Mouse (Mus musculus) liver, embryonic 16.5 days (tissue): ENCODE data around the gene Gatb. TPM values are rescaled to one million over a fixed set of nuclear protein-coding genes. Genes with fewer than 3 reads are reported as not detected.

Experiments
- ATAC-seq: fragments of 200-750 bp; cut with Nextera tagmentation; 2 replicates; pipeline ENCODE4 v1.8.0; 2017; ENCODE audit warnings: low read depth, mild to moderate bottlenecking, moderate number of reproducible peaks, moderate library complexity
- H3K27ac ChIP-seq: fragments of 300-500 bp; sonication (generic); 2 replicates; pipeline ENCODE4 v1.5.1; 2014; ENCODE audit warnings: mild to moderate bottlenecking, low read length
- H3K27me3 ChIP-seq: fragments of 300-500 bp; sonication (generic); 2 replicates; pipeline ENCODE4 v1.6.1; 2014; ENCODE audit warnings: low read depth, low read length, mixed read lengths; ENCODE audit not compliant: control insufficient read depth, insufficient read depth
- H3K36me3 ChIP-seq: fragments of 300-500 bp; sonication (generic); 2 replicates; pipeline ENCODE4 v1.6.1; 2014; ENCODE audit warnings: mild to moderate bottlenecking; ENCODE audit not compliant: control insufficient read depth, insufficient read depth
- H3K4me1 ChIP-seq: fragments of 300-500 bp; sonication (generic); 2 replicates; pipeline ENCODE4 v1.6.1; 2014; ENCODE audit warnings: low read depth, low read length, mixed read lengths; ENCODE audit not compliant: control insufficient read depth
- H3K4me2 ChIP-seq: fragments of 300-500 bp; sonication (generic); 2 replicates; pipeline ENCODE4 v1.6.1; 2014; ENCODE audit warnings: low read depth, low read length, mixed read lengths
- H3K4me3 ChIP-seq: fragments of 300-500 bp; sonication (generic); 2 replicates; pipeline ENCODE4 v1.5.1; 2014; ENCODE audit warnings: low read depth, mild to moderate bottlenecking, low read length
- H3K9ac ChIP-seq: fragments of 300-500 bp; sonication (generic); 2 replicates; pipeline ENCODE4 v1.6.1; 2014; ENCODE audit warnings: low read depth, low read length
- H3K9me3 ChIP-seq: fragments of 300-500 bp; sonication (generic); replicated peaks from 2 replicates; pipeline ENCODE4 v1.6.1; 2016; ENCODE audit warnings: low read length; ENCODE audit not compliant: control insufficient read depth
- WGBS: fragments of 180-500 bp; shearing (Covaris S2); extraction: QIAGEN DNeasy Blood & Tissue Kit; methylation state at CpG from one replicate; pipeline ENCODE4 v1.1.7; 2014; ENCODE audit not compliant: insufficient replicate concordance; 5-methylcytosine and 5-hydroxymethylcytosine counted together
- polyA plus RNA-seq: library from polyadenylated mRNA; unstranded; fragments of >200 nt; fragmentation: Nextera tagmentation; extraction: Ambion mirVana; gene quantifications from 2 replicates; pipeline ENCODE4 v1.2.1, GENCODE M21; 2015

The Gatb gene
- polyA plus RNA-seq, 1 experiment from 2014 or later, result 16.9 TPM

DNA sequence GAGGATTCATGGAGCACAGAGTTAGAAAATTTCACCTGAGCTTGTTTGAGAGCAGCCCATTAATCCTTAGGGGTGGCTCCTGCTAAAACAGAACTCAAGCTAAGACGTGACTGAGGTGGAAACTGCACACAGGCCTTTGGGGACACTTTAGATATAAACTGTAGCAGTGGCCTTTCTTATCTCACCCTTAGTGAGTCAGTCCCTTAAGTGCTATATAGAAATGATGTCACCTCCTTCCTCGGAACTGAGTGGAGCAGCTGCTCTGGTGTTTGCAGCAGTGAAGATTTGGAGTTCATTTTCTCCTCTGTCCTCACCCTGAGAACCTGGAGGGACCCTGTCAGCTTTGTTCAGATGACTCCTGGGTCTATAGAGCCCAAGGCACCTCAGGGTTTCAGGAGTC lies 14.8 kb downstream of the Gatb start:
- WGBS, result 22% methylated on average over 2 of the region's 2 CpGs
- no peaks in the 10 kb centered on the region for H3K27me3 ChIP-seq
- ATAC-seq, result peak; percentile 73
- no peaks in the 10 kb centered on the region for H3K9me3 ChIP-seq
- H3K27ac ChIP-seq, result peak overlapping the region; percentile 39; the same call in 1 of the 2 replicates
- no peaks in the 10 kb centered on the region for H3K36me3 ChIP-seq
- peaks cover 13% of the 10 kb centered on the region for H3K4me1 ChIP-seq
- no peak overlapping the region for H3K9ac ChIP-seq
- no peak overlapping the region for H3K4me3 ChIP-seq
- no peak overlapping the region for H3K4me2 ChIP-seq

DNA sequence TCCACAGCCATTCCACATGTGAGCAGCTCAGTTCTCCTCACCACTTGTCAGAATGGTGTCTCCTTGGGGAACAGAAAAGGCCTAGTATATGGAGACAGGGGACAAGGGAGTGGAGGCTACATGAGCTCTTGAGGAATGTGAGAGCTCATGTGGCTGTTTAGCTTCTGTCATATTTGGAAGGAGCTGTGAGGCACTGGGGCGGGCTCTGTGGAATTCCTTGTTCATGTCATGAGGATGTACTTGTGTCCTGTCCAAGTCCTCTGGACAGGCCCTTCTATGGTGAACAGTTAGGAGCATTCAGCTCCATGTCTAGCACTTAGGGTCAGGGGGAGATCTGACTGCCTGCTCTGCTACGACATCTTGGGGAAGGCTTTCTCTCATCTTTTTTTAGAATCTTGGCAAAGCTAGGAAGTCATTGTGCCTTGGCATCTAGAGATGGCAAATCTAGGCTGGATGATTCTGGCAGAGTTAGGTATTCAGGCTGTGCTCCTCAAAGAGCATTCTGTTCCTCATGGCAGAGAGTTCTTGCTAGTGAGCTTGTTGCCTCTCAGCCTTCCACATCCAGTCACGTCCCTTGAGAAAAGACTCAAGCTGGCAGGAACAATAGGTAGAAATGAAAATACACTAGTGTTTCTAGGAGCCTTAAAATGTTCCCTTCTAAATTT lies 16.3 kb downstream of the Gatb start:
- H3K27me3 ChIP-seq, result no peaks in the 10 kb centered on the region
- no peak overlapping the region for H3K4me2 ChIP-seq
- H3K9ac ChIP-seq, result no peak overlapping the region
- H3K9me3 ChIP-seq, result no peaks in the 10 kb centered on the region
- peaks cover 13% of the 10 kb centered on the region for H3K4me1 ChIP-seq
- 71% methylated on average over 3 of the region's 3 CpGs for whole genome bisulfite sequencing
- no peak overlapping the region for H3K27ac ChIP-seq
- H3K36me3 ChIP-seq, result no peaks in the 10 kb centered on the region
- no peak overlapping the region for H3K4me3 ChIP-seq
- no peak for ATAC-seq

DNA sequence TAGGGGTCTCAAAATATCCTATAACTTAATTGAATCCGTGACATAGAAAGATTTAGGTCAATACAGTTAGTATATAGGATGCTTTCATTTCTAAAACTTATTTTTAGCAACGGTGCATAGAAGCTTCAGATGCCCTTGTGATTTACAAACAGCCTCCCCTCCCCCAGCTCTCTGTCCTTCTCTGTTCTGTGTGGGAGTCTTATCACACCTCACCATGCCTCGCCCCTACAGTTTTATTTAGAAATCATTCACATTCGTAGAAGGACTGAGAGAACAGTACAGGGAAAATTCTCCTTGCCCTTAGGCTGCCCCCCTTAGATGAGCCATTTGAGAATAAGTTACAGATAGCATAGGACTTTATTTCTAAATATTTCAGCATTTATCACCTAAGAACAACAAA lies 18.1 kb downstream of the Gatb start:
- H3K4me1 ChIP-seq, result peaks cover 10% of the 10 kb centered on the region
- no peak overlapping the region for H3K27ac ChIP-seq
- H3K9ac ChIP-seq, result no peak overlapping the region
- H3K36me3 ChIP-seq, result no peaks in the 10 kb centered on the region
- no peaks in the 10 kb centered on the region for H3K9me3 ChIP-seq
- H3K4me3 ChIP-seq, result no peak overlapping the region
- no peaks in the 10 kb centered on the region for H3K27me3 ChIP-seq
- WGBS, result 22% methylated on average over 4 of the region's 4 CpGs
- peak; percentile 74 for ATAC-seq
- no peak overlapping the region for H3K4me2 ChIP-seq

DNA sequence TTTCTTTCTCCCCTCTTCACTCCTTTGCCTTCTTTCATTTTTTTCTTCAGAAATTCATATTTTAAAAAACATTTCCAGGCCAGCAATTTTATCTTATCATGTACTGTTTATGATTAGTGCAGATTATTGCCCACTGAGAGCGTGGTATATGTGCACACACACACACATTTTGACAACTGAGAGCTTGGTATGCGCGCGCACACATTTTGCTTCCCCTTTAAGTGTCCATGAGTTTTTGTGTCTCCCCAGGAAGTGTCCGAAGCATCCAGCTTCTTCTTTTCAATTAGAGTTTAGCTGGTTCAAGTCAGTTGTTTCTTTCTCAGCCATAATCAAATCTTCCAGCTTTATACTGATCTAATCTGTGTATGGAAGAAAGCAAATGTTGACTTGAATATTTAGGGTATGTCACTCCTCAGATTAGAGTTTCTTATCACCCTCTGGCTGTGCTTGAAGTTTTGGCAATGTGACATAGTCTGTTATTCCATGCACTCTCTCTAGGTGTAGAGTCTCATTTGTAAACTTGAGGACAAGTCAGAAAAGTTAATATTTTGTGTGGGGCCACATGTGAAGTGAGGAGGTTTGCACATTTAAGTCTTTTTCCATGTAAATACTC lies 18.8 kb downstream of the Gatb start:
- Histone ChIP-seq H3K27ac (no peak overlapping the region), H3K9me3 (no peaks in the 10 kb centered on the region), H3K9ac (no peak overlapping the region), H3K4me3 (no peak overlapping the region), H3K4me1 (peaks cover 10% of the 10 kb centered on the region), H3K36me3 (no peaks in the 10 kb centered on the region), H3K27me3 (no peaks in the 10 kb centered on the region), H3K4me2 (no peak overlapping the region)
- no peak for ATAC-seq
- 61% methylated on average over 5 of the region's 5 CpGs for WGBS

DNA sequence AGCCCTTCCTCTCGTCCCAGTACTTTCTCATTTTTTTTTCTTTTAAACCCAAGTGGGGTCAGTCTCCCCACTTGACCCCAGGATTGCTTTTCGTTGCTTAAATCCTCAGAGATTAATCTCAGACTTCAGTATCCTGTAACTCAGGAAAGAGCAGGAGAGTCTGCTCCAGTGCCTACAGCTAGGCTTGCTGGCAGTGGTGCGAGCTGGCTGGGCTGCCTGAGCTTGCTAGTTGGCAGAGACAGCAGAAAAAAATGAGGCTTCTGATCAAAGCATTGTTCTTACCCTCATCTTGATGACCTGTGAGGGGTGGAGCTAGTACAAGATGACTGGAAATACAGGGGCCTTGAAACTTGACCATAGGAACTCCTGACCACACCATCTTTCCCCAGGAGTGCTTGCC lies 20.5 kb downstream of the Gatb start:
- Histone ChIP-seq H3K27me3 (no peaks in the 10 kb centered on the region), H3K36me3 (no peaks in the 10 kb centered on the region), H3K4me1 (peaks cover 5% of the 10 kb centered on the region; the same call in 1 of the 2 replicates), H3K4me2 (no peak overlapping the region), H3K9me3 (no peaks in the 10 kb centered on the region), H3K27ac (no peak overlapping the region), H3K9ac (no peak overlapping the region), H3K4me3 (no peak overlapping the region)
- 67% methylated on average over 3 of the region's 3 CpGs for WGBS
- no peak for ATAC-seq

DNA sequence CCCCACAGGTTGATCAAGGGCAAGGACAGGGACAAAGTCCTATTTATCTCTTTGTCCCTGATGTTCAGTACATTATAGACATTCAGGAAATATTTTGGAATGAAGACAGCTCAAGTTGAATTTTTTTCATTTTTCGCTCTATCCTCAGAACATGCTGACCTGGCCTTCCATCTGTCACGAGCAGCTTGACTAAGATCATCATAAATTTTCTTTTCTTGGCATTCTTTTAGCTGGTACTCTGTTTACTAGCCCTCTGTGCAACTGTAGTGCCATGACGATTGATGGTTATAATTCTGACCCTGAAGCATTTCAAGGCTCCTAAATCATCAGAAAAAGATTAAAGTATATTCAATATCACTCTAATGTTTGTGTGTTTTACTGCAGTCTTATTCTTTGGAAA lies 25.6 kb downstream of the Gatb start:
- WGBS, result 65% methylated on average over 3 of the region's 3 CpGs
- Histone ChIP-seq H3K36me3 (no peaks in the 10 kb centered on the region), H3K27ac (no peak overlapping the region), H3K27me3 (no peaks in the 10 kb centered on the region), H3K9ac (no peak overlapping the region), H3K4me3 (no peak overlapping the region), H3K9me3 (no peaks in the 10 kb centered on the region), H3K4me2 (no peak overlapping the region), H3K4me1 (no peaks in the 10 kb centered on the region)
- no peak for ATAC-seq

DNA sequence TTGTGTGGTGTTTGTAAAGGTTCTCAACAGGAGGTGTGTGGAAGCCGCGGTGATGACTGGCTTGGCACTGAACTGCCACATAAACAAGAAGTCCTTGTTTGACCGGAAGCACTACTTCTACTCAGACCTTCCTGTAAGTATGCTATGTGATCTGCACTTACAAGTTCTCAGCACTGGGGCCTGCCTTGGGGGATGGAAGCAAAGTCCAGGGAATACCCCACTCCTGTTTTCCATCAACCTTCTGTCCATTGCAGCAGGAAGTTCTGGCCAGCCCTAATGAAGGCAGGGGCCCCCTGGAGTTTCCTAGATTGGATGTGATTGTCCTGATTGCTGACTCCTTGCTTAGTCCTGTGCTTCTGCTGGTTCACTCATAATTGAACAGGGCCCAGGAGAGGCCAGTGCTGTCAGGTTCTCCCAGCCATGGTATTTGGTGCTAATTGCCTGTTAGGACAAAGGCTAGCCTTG lies 28.0 kb downstream of the Gatb start:
- no peak overlapping the region for H3K9ac ChIP-seq
- 36% methylated on average over 3 of the region's 3 CpGs for WGBS

DNA sequence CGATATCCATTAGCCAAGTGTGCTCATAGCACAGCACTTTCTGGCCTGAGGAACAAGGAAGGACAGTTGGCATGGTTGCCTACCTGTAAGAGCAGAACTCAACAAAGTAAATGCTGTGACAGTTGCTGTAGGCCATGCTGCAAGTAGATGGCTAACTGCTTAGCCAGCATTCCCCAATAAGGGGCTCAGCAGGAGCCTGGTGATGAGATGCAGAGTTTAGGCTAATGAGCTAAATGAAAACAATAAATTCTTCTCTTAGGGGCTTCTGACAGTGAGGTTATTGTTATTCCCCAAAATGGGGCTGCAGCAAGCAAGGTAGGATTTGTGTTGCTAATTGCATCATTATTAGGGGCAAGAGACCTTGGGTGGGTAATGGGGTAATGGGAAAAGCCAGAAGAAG lies 29.9 kb downstream of the Gatb start:
- Histone ChIP-seq H3K36me3 (no peaks in the 10 kb centered on the region), H3K27me3 (no peaks in the 10 kb centered on the region), H3K4me3 (no peak overlapping the region), H3K27ac (no peak overlapping the region), H3K4me2 (no peak overlapping the region), H3K9ac (no peak overlapping the region), H3K9me3 (no peaks in the 10 kb centered on the region), H3K4me1 (no peaks in the 10 kb centered on the region)
- ATAC-seq, result no peak
- WGBS, result 71% methylated on average over 1 of the region's 1 CpGs

More for the DNA sequence above, 28.0 kb downstream of the Gatb start:
- Histone ChIP-seq H3K4me2 (no peak overlapping the region), H3K27me3 (no peaks in the 10 kb centered on the region), H3K9me3 (no peaks in the 10 kb centered on the region), H3K4me1 (no peaks in the 10 kb centered on the region), H3K36me3 (no peaks in the 10 kb centered on the region), H3K27ac (no peak overlapping the region), H3K4me3 (no peak overlapping the region)
- ATAC-seq, result no peak

DNA sequence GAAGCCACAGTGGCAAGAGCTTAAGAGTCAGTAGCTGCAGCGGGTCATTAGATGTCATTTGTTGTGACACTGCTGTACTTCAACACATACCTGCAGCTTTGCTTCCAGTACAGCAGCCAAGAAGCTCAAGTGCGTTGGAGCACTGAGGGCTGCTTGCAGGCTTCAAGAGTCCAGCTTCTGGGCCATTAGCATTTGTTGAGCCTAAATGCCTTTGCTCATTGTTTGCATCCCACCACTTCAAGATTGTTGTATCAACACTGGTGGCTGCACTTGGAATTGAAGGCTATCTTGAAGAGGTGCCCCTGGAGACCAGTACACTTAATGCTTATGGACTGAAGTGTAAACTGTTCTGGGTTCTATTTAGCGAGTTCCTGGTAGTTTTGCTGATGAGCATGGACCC lies 33.0 kb downstream of the Gatb start:
- H3K36me3 ChIP-seq, result no peaks in the 10 kb centered on the region
- H3K4me1 ChIP-seq, result no peaks in the 10 kb centered on the region
- H3K4me3 ChIP-seq, result no peak overlapping the region
- no peaks in the 10 kb centered on the region for H3K9me3 ChIP-seq
- H3K4me2 ChIP-seq, result no peak overlapping the region
- 69% methylated on average over 3 of the region's 3 CpGs for WGBS
- no peak overlapping the region for H3K27ac ChIP-seq
- H3K9ac ChIP-seq, result no peak overlapping the region
- ATAC-seq, result no peak
- H3K27me3 ChIP-seq, result no peaks in the 10 kb centered on the region
